Mouse (Mus musculus) embryo, embryonic 10.5 days (tissue): ENCODE results near the gene Psapl1.
"Not testable (repeated sequence)": the region's sequence is repeated elsewhere in the genome, so short reads cannot be mapped to it uniquely, and the experiment has no call there.

ENCODE experiments used
- DNase-seq: peaks from one replicate; pipeline ENCODE4 v3.0.0-alpha.2; 2015; ENCODE audit warnings: low spot score

Gene Psapl1

DNA sequence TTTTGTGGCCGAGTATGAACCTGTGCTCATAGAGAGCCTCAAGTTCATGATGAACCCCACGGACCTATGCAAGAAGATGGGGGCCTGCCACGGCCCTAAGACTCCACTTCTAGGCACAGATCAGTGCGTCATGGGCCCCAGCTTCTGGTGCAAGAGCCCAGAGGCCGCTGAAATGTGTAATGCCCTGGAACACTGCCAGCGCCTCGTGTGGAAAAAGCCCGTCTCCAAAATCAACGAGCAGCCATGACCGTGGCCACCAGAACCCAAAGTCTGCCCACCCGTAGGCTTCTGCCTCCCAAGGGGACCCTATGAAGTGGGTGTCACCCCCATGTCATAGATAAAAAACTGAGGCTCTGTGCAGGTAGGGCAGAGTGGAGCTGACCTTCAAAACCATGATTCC, 1.6 kb downstream of the Psapl1 start:
- DNase-seq: no peak

DNA sequence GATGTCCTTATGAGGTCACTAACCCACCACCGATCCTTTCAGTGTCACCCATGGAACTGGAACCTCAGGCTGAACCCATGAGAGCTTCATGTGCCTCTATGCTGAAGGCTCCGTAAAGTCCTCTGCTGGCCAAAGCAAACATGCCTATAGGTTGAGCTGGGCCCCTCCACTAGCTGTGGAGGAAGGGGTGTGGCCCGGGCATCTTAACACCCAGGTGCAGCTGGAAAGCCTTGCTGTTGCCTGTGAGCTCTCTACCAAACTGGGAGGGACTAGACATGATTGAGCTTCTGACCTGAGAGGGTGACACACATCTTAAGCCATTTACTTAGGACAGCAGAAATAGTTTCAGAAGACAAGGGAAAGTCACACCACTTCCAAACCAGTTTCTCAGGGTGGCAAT, 5.0 kb downstream of the Psapl1 start:
- no peak for DNase-seq

DNA sequence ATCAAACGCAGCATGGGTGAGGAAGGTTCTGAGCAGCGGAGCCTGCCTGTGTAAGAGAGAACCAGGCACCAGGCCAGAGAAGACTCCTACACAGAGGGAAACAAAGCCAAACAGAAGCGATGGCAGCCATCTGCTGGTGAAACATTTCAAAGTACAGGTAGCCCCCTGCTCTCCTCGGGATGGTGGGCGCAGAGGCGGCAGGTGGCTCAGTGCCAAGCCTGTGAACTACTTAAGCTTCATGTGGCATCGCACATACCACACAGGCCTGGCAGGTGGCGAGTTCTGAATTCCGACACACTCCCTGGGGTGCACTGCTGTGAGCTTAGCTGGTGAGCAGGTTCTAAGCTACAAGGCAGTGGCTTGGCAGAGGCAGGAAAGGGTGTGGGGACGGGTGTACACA, 9.5 kb downstream of the Psapl1 start:
- DNase-seq: no peak

DNA sequence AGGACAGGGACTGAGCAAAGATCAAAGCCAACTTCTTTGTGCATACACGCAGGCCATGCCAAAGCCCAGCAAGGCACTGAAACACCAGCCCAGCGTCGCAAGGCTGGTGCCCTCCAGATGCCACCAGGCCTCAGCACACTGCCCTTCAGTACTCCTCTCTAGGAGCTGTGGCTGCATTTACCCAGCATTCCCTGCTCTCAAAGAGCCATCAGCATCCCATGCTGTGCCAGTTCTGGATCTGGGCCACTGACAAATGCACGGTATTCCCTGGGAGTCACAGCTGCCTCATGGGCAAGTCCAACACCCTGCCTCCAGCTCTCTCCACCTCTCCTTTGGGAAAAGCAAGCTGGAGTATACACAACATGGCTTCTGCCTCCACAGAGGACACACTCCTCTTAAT, 16.3 kb downstream of the Psapl1 start:
- no peak for DNase-seq

DNA sequence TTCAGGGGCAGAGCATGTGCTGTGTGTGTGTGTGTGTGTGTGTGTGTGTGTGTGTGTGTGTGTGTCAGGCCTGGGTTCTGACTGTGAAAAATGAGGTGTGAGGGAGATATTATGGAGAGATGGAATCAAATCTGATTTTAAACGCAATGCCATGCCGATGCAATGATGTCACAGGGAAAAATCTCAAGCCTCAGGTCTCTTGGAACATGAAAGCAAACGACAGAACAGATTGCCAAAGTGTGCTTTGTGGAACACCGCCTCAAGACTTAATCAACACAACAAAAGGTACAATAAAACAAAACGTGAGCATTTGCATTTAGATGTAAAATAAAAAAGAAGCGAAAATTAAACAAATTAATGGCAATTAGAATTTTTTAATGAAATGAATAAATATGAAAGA, 16.8 kb downstream of the Psapl1 start:
- no peak for DNase-seq

DNA sequence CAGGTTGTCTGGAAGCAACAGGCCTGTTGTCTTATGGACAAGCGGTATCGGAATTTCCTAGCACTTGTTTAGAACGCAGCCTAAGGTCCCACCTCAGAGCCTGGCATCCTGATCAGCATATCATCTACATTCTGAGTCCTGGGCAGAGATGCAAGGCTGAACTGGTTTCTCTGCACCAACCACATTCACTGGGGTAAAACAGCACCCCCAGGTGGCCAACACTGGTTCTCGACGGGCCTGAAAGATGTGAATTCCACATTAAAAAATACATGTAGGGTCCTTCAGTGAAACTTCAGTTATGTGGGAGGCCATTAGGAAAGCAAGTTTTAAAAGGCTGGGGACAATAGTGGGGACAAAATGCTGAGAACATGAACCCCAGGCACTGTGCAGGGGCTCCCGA, 20.0 kb downstream of the Psapl1 start:
- peak; percentile 70 for DNase-seq

DNA sequence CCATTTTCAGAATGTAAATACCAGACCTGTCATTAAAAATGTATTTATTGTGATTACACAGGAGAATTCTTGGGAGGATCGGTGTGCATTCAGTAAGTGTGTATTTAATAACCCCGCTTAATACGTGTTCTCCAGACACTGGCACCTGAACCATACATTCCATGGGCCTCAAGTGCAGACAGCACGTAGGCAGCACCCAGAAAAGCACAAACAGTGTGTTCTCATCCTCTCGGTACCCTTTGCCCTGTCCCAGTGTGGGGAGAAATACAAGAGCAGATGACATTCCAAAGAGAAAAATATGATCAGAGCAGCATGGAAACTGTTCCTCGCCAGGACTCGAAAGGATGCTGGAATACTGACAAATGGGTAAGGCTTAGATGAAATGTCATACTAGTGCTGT, 22.0 kb downstream of the Psapl1 start:
- no peak for DNase-seq

DNA sequence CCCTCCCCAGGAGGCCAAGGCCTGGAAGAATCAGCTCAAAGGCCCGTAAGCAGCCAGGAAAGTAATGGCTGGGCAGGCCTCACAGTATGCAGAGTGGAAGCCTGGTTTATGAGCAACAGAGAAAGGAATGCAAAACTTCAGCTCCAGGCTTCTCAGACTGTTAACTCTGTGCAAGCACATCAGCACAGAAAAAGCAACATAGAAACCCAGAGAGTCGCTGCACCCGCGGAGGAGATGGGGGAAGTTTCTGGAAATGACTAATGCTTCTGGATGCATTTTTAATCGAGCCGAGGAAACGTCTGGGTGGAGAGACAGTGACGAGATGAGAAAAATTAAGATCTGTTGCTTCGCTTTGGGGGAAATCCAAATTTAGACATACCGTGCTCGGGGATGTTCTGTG, 22.5 kb downstream of the Psapl1 start:
- DNase-seq: no peak

DNA sequence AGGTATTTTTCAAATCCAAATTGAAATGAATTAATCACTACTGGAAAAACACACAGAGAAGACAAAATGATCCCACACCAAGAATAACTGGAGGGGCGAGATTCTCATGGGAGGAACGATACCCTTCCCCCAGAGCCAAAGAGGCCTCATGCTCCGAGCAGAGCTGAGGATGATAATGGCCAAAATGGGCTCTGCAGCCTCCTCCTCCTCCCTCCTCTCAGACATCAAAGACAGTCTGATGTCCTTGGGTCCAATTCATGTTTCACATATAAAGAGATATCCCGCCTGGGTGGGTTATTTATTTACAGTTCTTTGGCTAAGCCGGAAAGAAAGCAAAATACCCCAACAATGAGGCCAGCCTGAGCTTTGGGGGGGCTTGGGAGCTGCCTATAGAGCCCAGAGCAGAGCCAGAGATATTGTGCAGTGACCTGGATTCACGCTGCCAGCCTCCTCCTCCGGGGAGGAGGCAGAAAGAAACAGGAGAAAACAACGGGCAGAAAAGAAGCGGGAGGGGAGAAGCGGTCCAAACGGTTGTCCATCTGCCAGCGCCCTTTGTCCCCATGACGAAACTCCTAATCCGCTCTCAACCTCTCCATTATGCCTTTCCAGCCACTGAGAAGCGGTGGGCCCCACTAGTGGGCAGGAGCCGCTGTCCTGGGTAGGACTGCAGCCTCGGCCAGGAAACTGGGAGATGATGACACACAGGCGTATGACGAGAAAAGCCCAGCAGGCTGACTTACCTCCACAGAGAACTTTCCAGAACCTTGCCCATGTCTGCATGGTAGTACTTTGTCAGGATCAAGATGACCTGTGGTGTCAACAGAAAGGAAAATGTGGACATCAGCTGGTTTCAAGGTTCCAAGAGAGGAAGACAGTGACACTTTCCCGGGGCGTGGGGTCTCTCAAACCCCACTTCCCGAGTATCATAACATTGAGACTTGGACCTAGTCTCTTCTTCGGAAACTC, 24.9 kb downstream of the Psapl1 start:
- peak; percentile 65 for DNase-seq

DNA sequence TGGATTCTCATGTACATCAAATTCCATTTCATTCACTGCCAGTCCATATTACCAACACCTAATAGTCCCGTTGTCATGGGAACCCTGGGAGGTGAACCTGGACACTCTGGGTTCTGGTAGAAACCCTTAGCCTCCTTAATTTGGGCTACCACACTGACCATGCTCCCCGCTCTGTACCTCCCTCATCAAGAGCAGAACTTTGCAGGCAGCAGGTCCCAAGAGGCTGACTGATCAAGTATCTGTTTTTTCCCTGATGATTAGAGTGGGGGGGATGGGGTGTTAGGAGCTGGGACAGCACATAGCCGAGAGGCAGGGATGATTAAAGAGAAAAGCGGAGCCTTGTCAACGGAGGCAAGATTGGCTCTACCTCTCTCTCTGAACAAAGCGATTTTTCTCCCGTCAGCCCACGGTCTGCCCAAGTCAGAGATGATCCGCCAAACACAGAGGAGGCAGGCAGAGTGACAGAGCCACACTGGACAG, 26.5 kb downstream of the Psapl1 start:
- DNase-seq: peak; percentile 23

DNA sequence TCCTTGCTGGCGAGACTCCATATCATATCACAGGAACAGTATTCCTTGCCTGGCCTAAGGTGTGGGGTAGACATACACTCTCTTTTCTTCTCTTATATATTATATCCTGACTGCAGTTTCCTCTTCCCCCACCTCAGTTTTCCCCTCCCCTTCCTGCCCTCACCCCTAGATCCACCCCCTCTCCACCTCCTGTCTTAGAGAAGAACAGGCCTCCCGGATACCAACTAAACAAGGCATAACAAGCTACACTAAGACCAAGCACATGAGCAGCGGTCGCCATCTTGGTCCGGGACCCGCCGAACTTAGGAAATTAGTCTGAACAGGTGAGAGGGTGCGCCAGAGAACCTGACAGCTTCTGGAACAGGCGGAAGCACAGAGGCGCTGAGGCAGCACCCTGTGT, 33.7 kb downstream of the Psapl1 start:
- DNase-seq: not testable (repeated sequence)

DNA sequence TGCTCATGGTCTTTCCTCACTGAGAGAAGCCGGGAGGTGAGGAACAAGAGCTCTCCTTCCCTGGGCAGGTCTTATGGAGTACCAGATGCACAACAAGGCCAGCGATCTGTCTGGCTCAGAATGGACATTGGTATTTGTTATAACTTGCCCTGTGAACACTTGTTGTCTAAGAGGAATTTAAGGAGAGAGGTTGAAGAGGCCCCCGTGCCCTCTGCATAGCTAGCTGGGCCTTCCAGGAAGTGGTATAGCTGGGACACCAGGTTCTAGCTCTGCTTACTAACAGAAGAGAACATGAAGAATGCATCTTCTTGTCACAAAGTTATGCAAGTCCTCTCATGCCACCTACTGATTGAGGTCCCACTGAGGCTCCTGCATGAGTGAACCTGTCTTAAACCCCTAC, 44.2 kb downstream of the Psapl1 start:
- no peak for DNase-seq

DNA sequence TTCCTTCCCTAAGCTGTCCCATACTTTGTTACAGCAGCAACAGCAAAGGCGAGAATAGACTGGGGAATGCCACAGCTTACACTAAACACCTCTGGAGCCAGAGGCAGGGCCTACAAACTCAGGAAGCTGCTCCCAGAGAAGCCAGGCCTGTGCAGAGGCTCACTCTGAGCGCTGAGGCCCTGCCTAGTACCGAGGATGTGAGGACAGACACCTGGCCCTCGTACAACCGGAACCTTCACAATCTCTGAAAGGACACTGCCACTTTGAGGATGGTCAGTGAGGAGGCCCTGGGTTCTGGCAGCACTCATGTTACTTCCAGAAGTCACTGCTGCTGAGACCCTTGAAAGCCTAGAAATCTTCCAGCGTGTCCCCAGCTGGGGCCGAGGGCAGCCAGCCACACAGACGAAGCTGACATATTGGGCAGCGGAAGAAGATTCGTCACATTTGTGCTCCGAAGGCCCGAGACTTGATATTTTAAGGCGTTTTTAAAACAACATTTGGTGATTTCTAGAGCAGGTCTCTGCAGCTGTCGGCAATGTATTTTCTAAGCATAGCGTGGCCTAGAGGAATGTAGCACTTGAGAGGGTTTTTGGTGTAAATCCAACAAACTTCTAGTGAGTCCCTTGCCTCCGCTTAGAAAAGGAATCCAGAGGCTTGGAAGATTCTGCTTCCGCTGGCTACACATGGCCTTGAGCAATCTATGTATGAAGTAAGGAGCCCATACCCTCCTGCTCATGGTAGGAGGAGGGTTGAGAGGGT, 49.1 kb downstream of the Psapl1 start:
- no peak for DNase-seq

DNA sequence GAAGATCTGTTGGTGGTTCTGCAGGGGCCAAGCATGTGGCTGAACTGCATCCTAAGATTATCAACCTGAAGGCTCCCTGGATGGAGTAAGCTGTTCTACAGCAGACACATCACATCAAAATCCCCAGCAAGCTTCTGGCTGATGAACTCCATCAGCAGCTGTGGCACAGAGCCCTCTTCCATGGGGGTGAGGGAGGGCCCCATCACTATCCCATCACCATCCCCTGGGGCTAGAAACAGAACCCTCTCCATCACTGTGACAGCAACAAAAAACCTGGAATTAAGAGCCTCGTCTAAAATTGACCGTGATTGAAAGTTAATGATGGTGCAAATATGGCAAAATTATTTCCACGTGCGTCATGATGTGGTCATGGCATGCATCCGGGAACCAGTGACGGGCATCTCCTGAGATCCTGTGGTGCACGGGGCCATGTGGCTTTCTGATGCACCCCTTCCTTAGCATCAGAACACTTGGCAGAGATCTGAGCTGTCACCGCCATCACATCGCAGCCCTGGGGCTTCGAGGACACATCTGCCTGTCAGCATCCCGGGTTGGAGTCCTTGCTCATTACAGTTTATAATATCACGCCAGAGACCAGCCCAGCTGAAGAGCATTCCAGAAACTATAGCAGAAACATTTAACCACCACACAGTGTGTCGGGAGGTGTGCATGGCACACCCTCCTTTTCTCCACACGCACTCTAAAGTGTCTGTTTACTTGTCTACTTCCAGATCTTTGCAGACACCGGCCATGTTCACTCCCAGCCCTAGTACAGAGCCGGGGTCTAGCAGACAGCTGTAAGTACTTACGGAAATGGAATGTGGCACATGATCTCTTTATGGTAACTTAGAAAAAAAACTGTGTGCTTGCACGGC, 51.1 kb downstream of the Psapl1 start:
- peak; percentile 42 for DNase-seq
